Mouse (Mus musculus) ES-E14 (cell line): Measurements from ENCODE around the gene Lyrm7.

Source experiments
- CHD2 ChIP-seq: IDR thresholded peaks from 2 replicates; pipeline ENCODE4 v1.6.1; 2014; ENCODE audit warnings: mild to moderate bottlenecking, low read depth, low read length, inconsistent platforms
- ZNF384 ChIP-seq: IDR thresholded peaks from 2 replicates; pipeline ENCODE4 v1.6.1; 2012; ENCODE audit warnings: low read depth, low read length, inconsistent platforms

DNA sequence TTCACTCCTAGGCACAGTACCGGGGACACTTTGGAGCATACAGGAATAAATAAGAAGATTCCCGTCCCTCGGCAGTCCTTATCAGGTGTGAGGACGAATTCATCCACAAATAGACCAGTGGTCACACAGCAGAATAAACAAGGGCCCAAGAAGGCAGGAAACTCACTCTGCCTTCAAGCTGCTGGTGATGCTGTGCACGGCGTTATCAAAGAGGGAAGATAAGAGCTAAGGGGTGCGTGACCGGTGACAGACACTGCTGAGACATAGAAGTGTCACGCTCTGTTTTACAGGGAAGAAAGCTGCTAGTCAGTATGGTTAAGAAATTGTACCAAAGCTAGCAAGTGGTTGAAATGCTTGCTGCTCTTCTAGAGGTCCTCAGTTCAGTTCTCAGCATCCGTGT lies 19.2 kb upstream of the Lyrm7 start:
- TF ChIP-seq CHD2: no peak
- TF ChIP-seq ZNF384: no peak
